Mouse (Mus musculus) testis, adult 2 months (tissue): ENCODE measurements around the gene Ubox5.

Experiments
- CTCF ChIP-seq: fragments of 200-500 bp; IDR thresholded peaks from 2 replicates; pipeline ENCODE4 v1.5.1; 2012; ENCODE audit warnings: low read depth, mild to moderate bottlenecking, inconsistent platforms, low read length, moderate library complexity; ENCODE audit not compliant: control insufficient read depth, insufficient read depth, insufficient replicate concordance
- POLR2A ChIP-seq: fragments of 200-500 bp; IDR thresholded peaks from 2 replicates; pipeline ENCODE4 v1.6.1; 2012; ENCODE audit warnings: low read depth, mild to moderate bottlenecking, inconsistent platforms, low read length, moderate library complexity; ENCODE audit not compliant: control insufficient read depth

DNA sequence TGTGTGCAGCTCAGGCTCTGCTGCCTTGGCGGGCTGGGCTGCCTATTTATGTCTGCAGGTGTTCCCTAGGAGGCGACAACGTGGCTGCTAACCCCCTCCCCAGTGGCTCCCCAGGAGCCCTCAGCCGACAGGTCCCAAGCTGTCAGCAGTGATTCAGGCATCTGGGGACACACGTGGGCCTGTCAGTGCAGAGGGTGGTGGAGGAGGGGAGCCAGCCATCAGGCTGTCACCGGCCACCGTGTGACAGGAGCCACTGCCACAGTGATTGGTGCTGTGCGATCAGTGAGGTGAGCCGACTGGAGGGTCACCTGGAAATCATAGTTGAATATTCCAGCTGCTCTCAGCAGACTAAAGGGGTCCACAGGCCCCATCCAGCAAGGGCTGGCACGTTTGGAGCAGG, 47.3 kb downstream of the Ubox5 start, which contains the start of gene Avp:
- no peak for TF ChIP-seq POLR2A
- no peak for TF ChIP-seq CTCF
